Mouse (Mus musculus): ENCODE data around the gene Dazap1. TPM values are rescaled to one million over a fixed set of nuclear protein-coding genes. Genes with fewer than 3 reads are reported as not detected.

The Dazap1 gene
- total and polyA plus RNA-seq, 3 experiments, result 159 to 236 TPM; not detected in 1

DNA sequence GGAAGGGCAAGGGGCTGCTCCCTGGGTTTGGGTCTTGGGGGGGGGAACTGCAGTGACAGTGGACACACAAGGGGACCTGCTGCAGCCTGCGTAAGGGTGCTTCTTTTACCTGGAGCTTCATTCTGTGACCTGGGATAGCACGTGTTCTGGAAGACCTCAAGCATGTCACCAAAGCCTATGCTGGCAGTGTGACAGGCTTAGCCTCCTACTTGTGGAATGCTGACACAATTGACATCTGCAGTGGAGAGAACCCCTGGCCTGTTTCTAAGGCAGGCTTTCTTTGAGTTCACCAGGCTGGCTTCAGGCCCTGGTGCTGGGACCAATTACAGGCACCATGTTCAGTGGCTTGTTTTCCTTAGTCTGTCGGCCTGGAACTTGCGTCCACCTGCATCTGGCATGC lies 33.0 kb downstream of the Dazap1 start:
- DNase-seq (ENCODE audit: low read depth, low spot score), result peak; percentile 60
- H3K4me3 ChIP-seq (ENCODE audit: control insufficient read depth in 1 of 2, insufficient read depth in 1 of 2, low read depth in 2 of 2, low read length in 2 of 2), result peak overlapping the region in 1 of 2 experiments; percentile 95; a peak in 3 of 4 replicates
- no peaks in the 10 kb centered on the region for H3K27me3 ChIP-seq (ENCODE audit: control insufficient read depth in 1 of 2, insufficient read depth in 2 of 2, low read length in 2 of 2)
- peaks cover 0 to 23% of the 10 kb centered on the region in 2 experiments; a peak in 2 of 4 replicates for H3K4me1 ChIP-seq (ENCODE audit: control insufficient read depth in 1 of 2, insufficient read depth in 2 of 2, low read length in 2 of 2)
- H3K36me3 ChIP-seq (ENCODE audit: control insufficient read depth in 1 of 2, insufficient read depth in 2 of 2, low read length in 2 of 2), result peaks cover 6 to 9% of the 10 kb centered on the region in 2 experiments; a peak in 3 of 4 replicates
- peaks cover 19% of the 10 kb centered on the region for H3K79me2 ChIP-seq (ENCODE audit: control insufficient read depth, insufficient read depth, low read length, poor library complexity)
- 0 out of 2 replicates have a peak overlapping the region, but pooled peaks have one; percentile 17 for H3K27ac ChIP-seq (ENCODE audit: control insufficient read depth, low read depth, low read length)
- TF ChIP-seq CHD1 (IDR thresholded peaks at IDR 0.05; ENCODE audit: low read depth, low read length) (no peak), NELFE (IDR thresholded peaks at IDR 0.05; ENCODE audit: low read depth, low read length) (no peak), ELF1 (IDR thresholded peaks at IDR 0.05; ENCODE audit: low read depth, low read length) (no peak), USF1 (IDR thresholded peaks at IDR 0.05; ENCODE audit: low read depth, low read length) (no peak), MXI1 (IDR thresholded peaks at IDR 0.05; ENCODE audit: low read depth, low read length) (no peak), MYB (IDR thresholded peaks at IDR 0.05; ENCODE audit: low read depth, low read length) (no peak), JUND (IDR thresholded peaks at IDR 0.05; ENCODE audit: low read depth, low read length) (no peak), USF2 (IDR thresholded peaks at IDR 0.05; ENCODE audit: borderline replicate concordance in 1 of 2, insufficient read depth in 1 of 2, low read depth in 1 of 2, low read length in 2 of 2) (no peak), ZKSCAN1 (IDR thresholded peaks at IDR 0.05; ENCODE audit: low read depth, low read length) (no peak), MAZ (IDR thresholded peaks at IDR 0.05; ENCODE audit: low read depth, low read length) (no peak), UBTF (IDR thresholded peaks at IDR 0.05; ENCODE audit: borderline replicate concordance, insufficient read depth, low read depth, low read length) (no peak), ZMIZ1 (IDR thresholded peaks at IDR 0.05; ENCODE audit: low read depth, low read length) (no peak), TBP (IDR thresholded peaks at IDR 0.05; ENCODE audit: low read depth, low read length) (no peak), SIN3A (IDR thresholded peaks at IDR 0.05; ENCODE audit: low read length) (no peak)
- H3K9me3 ChIP-seq (replicated peaks; ENCODE audit: insufficient read depth, low read length), result no peaks in the 10 kb centered on the region
- peak overlapping the region; percentile 98 for H3K9ac ChIP-seq (ENCODE audit: control insufficient read depth, low read depth, low read length, poor library complexity, severe bottlenecking)

DNA sequence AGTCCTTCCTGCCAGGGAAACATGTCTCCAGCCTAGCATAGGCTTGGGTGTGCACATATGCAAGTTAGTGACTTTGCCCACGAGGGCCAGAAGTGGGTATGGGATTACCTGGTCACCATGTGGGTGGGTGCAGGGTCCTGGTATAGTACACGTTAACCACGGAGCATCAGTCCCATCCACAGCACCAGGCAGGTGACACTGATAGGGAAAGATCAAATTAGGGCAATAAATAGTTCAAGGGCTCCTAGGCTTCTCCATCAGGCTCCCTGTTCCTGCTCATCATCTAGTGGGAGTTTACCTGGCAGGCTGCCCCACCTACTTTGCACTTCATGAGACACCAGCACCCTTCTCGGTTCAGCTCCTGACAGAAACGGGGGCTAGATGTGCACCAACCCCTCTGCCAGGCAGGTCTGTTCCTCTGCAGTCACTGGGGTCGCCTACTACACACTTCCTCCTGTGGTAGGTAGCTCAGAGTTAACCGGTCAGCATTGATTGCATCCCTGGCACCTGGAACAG lies 33.6 kb downstream of the Dazap1 start:
- H3K27ac ChIP-seq (ENCODE audit: control insufficient read depth, low read depth, low read length), result no peak overlapping the region
- H3K27me3 ChIP-seq (ENCODE audit: control insufficient read depth in 1 of 2, insufficient read depth in 2 of 2, low read length in 2 of 2), result no peaks in the 10 kb centered on the region
- H3K36me3 ChIP-seq (ENCODE audit: control insufficient read depth in 1 of 2, insufficient read depth in 2 of 2, low read length in 2 of 2), result peaks cover 6 to 9% of the 10 kb centered on the region in 2 experiments; a peak in 3 of 4 replicates
- peaks cover 0 to 23% of the 10 kb centered on the region in 2 experiments; a peak in 2 of 4 replicates for H3K4me1 ChIP-seq (ENCODE audit: control insufficient read depth in 1 of 2, insufficient read depth in 2 of 2, low read length in 2 of 2)
- H3K4me3 ChIP-seq (ENCODE audit: control insufficient read depth in 1 of 2, insufficient read depth in 1 of 2, low read depth in 2 of 2, low read length in 2 of 2), result 0 out of 4 replicates have a peak overlapping the region, but pooled peaks of 1 of the 2 experiments have one; percentile 95
- DNase-seq (ENCODE audit: low read depth, low spot score), result peak; percentile 74
- H3K9ac ChIP-seq (ENCODE audit: control insufficient read depth, low read depth, low read length, poor library complexity, severe bottlenecking), result peak overlapping the region; percentile 98
- no peaks in the 10 kb centered on the region for H3K9me3 ChIP-seq (replicated peaks; ENCODE audit: insufficient read depth, low read length)
- peaks cover 19% of the 10 kb centered on the region for H3K79me2 ChIP-seq (ENCODE audit: control insufficient read depth, insufficient read depth, low read length, poor library complexity)
- TF ChIP-seq MAFK (IDR thresholded peaks at IDR 0.05; ENCODE audit: borderline replicate concordance, low read depth, low read length), result no peak
- no peak for TF ChIP-seq ETS1 (IDR thresholded peaks at IDR 0.05; ENCODE audit: low read depth, low read length)
- 0 out of 2 replicates have a peak, but pooled peaks have one; percentile 16 for TF ChIP-seq BHLHE40 (IDR thresholded peaks at IDR 0.05; ENCODE audit: borderline replicate concordance, low read depth, low read length)
- no peak for TF ChIP-seq TAL1 (IDR thresholded peaks at IDR 0.05; ENCODE audit: low read length)
- no peak for TF ChIP-seq ZNF384 (IDR thresholded peaks at IDR 0.05; ENCODE audit: low read depth, low read length)
- peak; percentile 26; the same call in 1 of the 2 replicates for TF ChIP-seq MYB (IDR thresholded peaks at IDR 0.05; ENCODE audit: low read depth, low read length)
- TF ChIP-seq POLR2AphosphoS5 (IDR thresholded peaks at IDR 0.05; ENCODE audit: borderline replicate concordance, low read depth, low read length), result peak; percentile 89; the same call in 1 of the 2 replicates
- TF ChIP-seq MYC (IDR thresholded peaks at IDR 0.05; ENCODE audit: low read depth, low read length), result no peak
- TF ChIP-seq CHD2 (IDR thresholded peaks at IDR 0.05; ENCODE audit: low read length), result peak; percentile 51; the same call in 1 of the 2 replicates
- TF ChIP-seq POLR2AphosphoS2 (IDR thresholded peaks at IDR 0.05; ENCODE audit: low read length), result peak; percentile 96
- TF ChIP-seq GATA1 (IDR thresholded peaks at IDR 0.05; ENCODE audit: low read depth, low read length), result no peak
- TF ChIP-seq ZKSCAN1 (IDR thresholded peaks at IDR 0.05; ENCODE audit: low read depth, low read length), result no peak
- peak; percentile 53 for TF ChIP-seq MXI1 (IDR thresholded peaks at IDR 0.05; ENCODE audit: low read depth, low read length)
- no peak for TF ChIP-seq EP300 (IDR thresholded peaks at IDR 0.05; ENCODE audit: low read depth in 1 of 2, low read length in 2 of 2)
- TF ChIP-seq JUND (IDR thresholded peaks at IDR 0.05; ENCODE audit: low read depth, low read length), result no peak
- peak; percentile 42; the same call in 1 of the 2 replicates for TF ChIP-seq NELFE (IDR thresholded peaks at IDR 0.05; ENCODE audit: low read depth, low read length)
- peak; percentile 6; the same call in 1 of the 2 replicates for TF ChIP-seq SMC3 (IDR thresholded peaks at IDR 0.05; ENCODE audit: low read depth, low read length)
- TF ChIP-seq RCOR1 (IDR thresholded peaks at IDR 0.05; ENCODE audit: low read depth, low read length), result no peak
- no peak for TF ChIP-seq USF1 (IDR thresholded peaks at IDR 0.05; ENCODE audit: low read depth, low read length)
- TF ChIP-seq MAZ (IDR thresholded peaks at IDR 0.05; ENCODE audit: low read depth, low read length), result no peak
- TF ChIP-seq ZMIZ1 (IDR thresholded peaks at IDR 0.05; ENCODE audit: low read depth, low read length), result peak; percentile 91
- TF ChIP-seq TCF12 (IDR thresholded peaks at IDR 0.05; ENCODE audit: low read depth, low read length), result no peak
- no peak for TF ChIP-seq E2F4 (IDR thresholded peaks at IDR 0.05; ENCODE audit: borderline replicate concordance, low read depth, low read length)

All from MEL (cell line).